Mouse (Mus musculus) hindbrain, embryonic 16.5 days (tissue): ENCODE data around the gene Hook2. TPM values are rescaled to one million over a fixed set of nuclear protein-coding genes. Genes with fewer than 3 reads are reported as not detected.

Experiments used
- ATAC-seq: fragments of 200-750 bp; cut with Nextera tagmentation; 2 replicates; pipeline ENCODE4 v1.8.0; 2017; ENCODE audit warnings: moderate TSS enrichment, moderate library complexity
- H3K27ac ChIP-seq: fragments of 300-500 bp; sonication (generic); 2 replicates; pipeline ENCODE4 v1.5.1; 2014; ENCODE audit warnings: low read depth, mild to moderate bottlenecking, control low read depth, low read length, moderate library complexity
- H3K27me3 ChIP-seq: fragments of 300-500 bp; sonication (generic); replicated peaks from 2 replicates; pipeline ENCODE4 v1.6.1; 2014; ENCODE audit warnings: low read length; ENCODE audit not compliant: control insufficient read depth, insufficient read depth
- H3K36me3 ChIP-seq: fragments of 300-500 bp; sonication (generic); 2 replicates; pipeline ENCODE4 v1.6.1; 2014; ENCODE audit warnings: mild to moderate bottlenecking, low read length, moderate library complexity, mixed read lengths; ENCODE audit not compliant: control insufficient read depth, insufficient read depth
- H3K4me1 ChIP-seq: fragments of 300-500 bp; sonication (generic); 2 replicates; pipeline ENCODE4 v1.6.1; 2014; ENCODE audit warnings: low read depth, low read length; ENCODE audit not compliant: control insufficient read depth, insufficient read depth
- H3K4me2 ChIP-seq: fragments of 300-500 bp; sonication (generic); 2 replicates; pipeline ENCODE4 v1.6.1; 2014; ENCODE audit warnings: mild to moderate bottlenecking, low read length, control low read depth, moderate library complexity
- H3K4me3 ChIP-seq: fragments of 300-500 bp; sonication (generic); 2 replicates; pipeline ENCODE4 v1.5.1; 2014; ENCODE audit warnings: mild to moderate bottlenecking, low read length, control low read depth, moderate library complexity
- H3K9ac ChIP-seq: fragments of 300-500 bp; sonication (generic); 2 replicates; pipeline ENCODE4 v1.6.1; 2014; ENCODE audit warnings: low read depth, mild to moderate bottlenecking, control low read depth, low read length, moderate library complexity
- H3K9me3 ChIP-seq: fragments of 300-500 bp; sonication (generic); 2 replicates; pipeline ENCODE4 v1.6.1; 2014; ENCODE audit warnings: mild to moderate bottlenecking, low read length, moderate library complexity; ENCODE audit not compliant: control insufficient read depth
- WGBS: fragments of 180-500 bp; shearing (Covaris S2); extraction: QIAGEN DNeasy Blood & Tissue Kit; methylation state at CpG from one replicate; pipeline ENCODE4 v1.1.7; 2014; 5-methylcytosine and 5-hydroxymethylcytosine counted together
- polyA plus RNA-seq: library from polyadenylated mRNA; unstranded; fragments of >200 nt; fragmentation: Nextera tagmentation; extraction: Ambion mirVana; gene quantifications from 2 replicates; pipeline ENCODE4 v1.2.1, GENCODE M21; 2015

Hook2 gene
- polyA plus RNA-seq, 1 experiment from 2014 or later, result 39.6 TPM

- Histone ChIP-seq H3K4me2 (peak within 1 kb of the TSS; percentile 95), H3K27ac (peak within 1 kb of the TSS; percentile 92), H3K9ac (peak within 1 kb of the TSS; percentile 92), H3K27me3 (no peaks in the 10 kb centered on the region), H3K36me3 (peaks cover 16% of the 10 kb centered on the region; the same call in 1 of the 2 replicates), H3K9me3 (no peaks in the 10 kb centered on the region), H3K4me1 (peaks cover 34% of the 10 kb centered on the region), H3K4me3 (peak within 1 kb of the TSS; percentile 79)
- peak; percentile 78 for ATAC-seq
- under 1% methylated on average over 52 of the region's 56 CpGs for WGBS
Observed at GRCm38 (mm10) chr8:84969241-84970134, 20.9 kb upstream of the Hook2 start, which contains the start of the genes Gm49661, Prdx2 and Rnaseh2a. Gene Gm49661, minus strand, starts transcription at chr8:84969433. Gene Prdx2, plus strand, starts transcription at chr8:84969587. Gene Rnaseh2a, minus strand, starts transcription at chr8:84969767.

- Histone ChIP-seq H3K4me3 (peak overlapping the region; percentile 79), H3K36me3 (peaks cover 16% of the 10 kb centered on the region; the same call in 1 of the 2 replicates), H3K4me1 (peaks cover 29% of the 10 kb centered on the region), H3K27me3 (no peaks in the 10 kb centered on the region), H3K9me3 (no peaks in the 10 kb centered on the region), H3K9ac (peak overlapping the region; percentile 92), H3K4me2 (peak overlapping the region; percentile 95), H3K27ac (peak overlapping the region; percentile 92)
- 6% methylated on average over 21 of the region's 21 CpGs for WGBS
- ATAC-seq, result no peak
Observed at GRCm38 (mm10) chr8:84970135-84970790, 20.1 kb upstream of the Hook2 start.

DNA sequence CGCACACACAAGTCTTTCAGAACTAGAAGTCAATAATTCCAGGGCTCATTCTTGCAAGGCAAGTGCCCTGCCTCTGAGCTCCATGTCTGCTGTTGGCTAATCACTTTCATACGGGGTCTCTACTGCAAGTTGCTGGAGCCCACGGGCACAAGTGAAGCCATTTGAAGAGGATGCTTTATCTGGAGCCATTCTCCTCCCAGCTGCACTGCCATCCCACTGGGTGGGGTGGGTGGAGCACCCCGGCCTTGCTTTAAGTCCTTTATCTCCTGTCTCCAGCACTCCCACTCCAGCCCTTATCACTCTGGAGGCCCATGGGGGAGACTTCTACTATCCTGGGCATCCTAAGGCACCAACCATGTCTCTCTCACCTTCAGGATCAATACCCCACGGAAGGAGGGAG is 19.5 kb upstream of the Hook2 start:
- Histone ChIP-seq H3K27ac (no peak overlapping the region), H3K4me1 (peaks cover 33% of the 10 kb centered on the region), H3K27me3 (no peaks in the 10 kb centered on the region), H3K36me3 (peaks cover 16% of the 10 kb centered on the region; the same call in 1 of the 2 replicates), H3K9ac (peak overlapping the region; percentile 92), H3K4me2 (peak overlapping the region; percentile 95), H3K9me3 (no peaks in the 10 kb centered on the region), H3K4me3 (peak overlapping the region; percentile 79)
- WGBS, result 50% methylated on average over 5 of the region's 5 CpGs
- ATAC-seq, result no peak

- Histone ChIP-seq H3K4me3 (no peak overlapping the region), H3K4me1 (peaks cover 46% of the 10 kb centered on the region), H3K36me3 (peaks cover 16% of the 10 kb centered on the region; the same call in 1 of the 2 replicates), H3K9ac (no peak overlapping the region), H3K27ac (no peak overlapping the region), H3K27me3 (peaks cover 5% of the 10 kb centered on the region; the same call in 1 of the 2 replicates), H3K9me3 (no peaks in the 10 kb centered on the region), H3K4me2 (no peak overlapping the region)
- 81% methylated on average over 1 of the region's 1 CpGs for WGBS
- no peak for ATAC-seq
Observed at GRCm38 (mm10) chr8:84973079-84973478, 17.3 kb upstream of the Hook2 start.

DNA sequence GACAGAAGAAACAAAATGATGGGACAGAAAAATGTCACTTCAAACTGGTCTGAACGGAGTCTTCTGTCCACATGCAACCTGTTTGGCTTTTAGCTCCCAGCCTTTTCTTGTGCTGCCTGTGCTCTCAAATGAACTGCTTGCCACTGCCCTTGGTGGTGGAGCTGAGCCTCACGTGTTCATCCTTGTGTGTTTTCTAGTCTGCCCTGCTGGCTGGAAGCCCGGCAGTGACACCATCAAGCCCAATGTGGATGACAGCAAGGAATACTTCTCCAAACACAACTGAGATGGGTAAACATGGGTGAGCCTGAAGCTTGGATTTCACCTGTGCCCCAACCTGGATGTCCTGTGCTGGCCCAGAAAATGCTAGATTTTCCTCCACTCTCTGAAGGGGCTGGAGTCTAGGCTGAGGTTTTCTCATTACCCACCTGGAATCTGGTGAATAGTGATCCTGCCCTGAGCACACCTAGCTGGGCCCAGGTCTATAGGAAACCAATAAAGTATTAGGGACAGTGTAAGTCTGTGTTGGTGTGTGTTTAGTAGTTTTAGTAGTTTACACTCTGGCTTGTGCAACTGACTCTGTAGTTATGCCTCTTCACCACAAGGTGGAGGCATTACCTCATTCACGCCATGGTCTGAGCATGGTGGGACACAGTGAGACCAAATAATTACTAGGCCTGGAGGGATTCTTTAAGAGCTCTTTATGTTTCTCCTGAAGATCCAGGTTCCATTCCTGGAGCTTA is 16.4 kb upstream of the Hook2 start:
- Histone ChIP-seq H3K4me3 (no peak overlapping the region), H3K27me3 (peaks cover 5% of the 10 kb centered on the region; the same call in 1 of the 2 replicates), H3K27ac (no peak overlapping the region), H3K9me3 (no peaks in the 10 kb centered on the region), H3K4me2 (no peak overlapping the region), H3K4me1 (peaks cover 44% of the 10 kb centered on the region), H3K36me3 (peaks cover 16% of the 10 kb centered on the region; the same call in 1 of the 2 replicates), H3K9ac (no peak overlapping the region)
- ATAC-seq, result no peak
- 65% methylated on average over 4 of the region's 4 CpGs for WGBS

- H3K36me3 ChIP-seq, result peaks cover 16% of the 10 kb centered on the region; the same call in 1 of the 2 replicates
- WGBS, result 84% methylated on average over 8 of the region's 8 CpGs
- H3K9me3 ChIP-seq, result no peaks in the 10 kb centered on the region
- peaks cover 50% of the 10 kb centered on the region for H3K4me1 ChIP-seq
- no peak overlapping the region for H3K27ac ChIP-seq
- H3K4me2 ChIP-seq, result no peak overlapping the region
- ATAC-seq, result no peak
- no peak overlapping the region for H3K9ac ChIP-seq
- peaks cover 5% of the 10 kb centered on the region; the same call in 1 of the 2 replicates for H3K27me3 ChIP-seq
- H3K4me3 ChIP-seq, result no peak overlapping the region
Observed at GRCm38 (mm10) chr8:84974543-84975142, 15.8 kb upstream of the Hook2 start.

DNA sequence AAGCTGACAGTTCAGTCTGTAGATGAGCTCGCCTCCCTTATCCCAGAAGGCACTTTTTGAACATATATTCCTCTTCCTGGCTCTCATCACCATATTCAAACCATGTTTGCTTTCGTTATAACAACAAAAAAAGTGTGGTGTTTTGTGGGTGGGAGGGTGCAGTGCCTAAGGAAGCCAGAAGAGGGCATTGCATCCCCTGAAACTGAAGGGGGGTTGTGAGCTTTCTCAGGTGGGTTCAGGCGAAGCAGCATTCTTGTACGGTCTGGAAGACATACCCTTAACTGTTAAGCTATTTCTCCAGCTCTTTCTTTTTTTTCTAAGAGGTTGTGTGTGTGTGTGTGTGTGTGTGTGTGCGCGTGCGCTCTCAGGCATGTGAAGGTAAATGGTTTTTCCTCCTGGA is 15.0 kb upstream of the Hook2 start:
- Histone ChIP-seq H3K36me3 (peaks cover 16% of the 10 kb centered on the region; the same call in 1 of the 2 replicates), H3K27ac (no peak overlapping the region), H3K27me3 (peaks cover 5% of the 10 kb centered on the region; the same call in 1 of the 2 replicates), H3K9ac (no peak overlapping the region), H3K4me2 (peak overlapping the region; percentile 99; the same call in 1 of the 2 replicates), H3K4me1 (peaks cover 57% of the 10 kb centered on the region), H3K9me3 (no peaks in the 10 kb centered on the region), H3K4me3 (no peak overlapping the region)
- no peak for ATAC-seq
- 31% methylated on average over 7 of the region's 7 CpGs for WGBS

DNA sequence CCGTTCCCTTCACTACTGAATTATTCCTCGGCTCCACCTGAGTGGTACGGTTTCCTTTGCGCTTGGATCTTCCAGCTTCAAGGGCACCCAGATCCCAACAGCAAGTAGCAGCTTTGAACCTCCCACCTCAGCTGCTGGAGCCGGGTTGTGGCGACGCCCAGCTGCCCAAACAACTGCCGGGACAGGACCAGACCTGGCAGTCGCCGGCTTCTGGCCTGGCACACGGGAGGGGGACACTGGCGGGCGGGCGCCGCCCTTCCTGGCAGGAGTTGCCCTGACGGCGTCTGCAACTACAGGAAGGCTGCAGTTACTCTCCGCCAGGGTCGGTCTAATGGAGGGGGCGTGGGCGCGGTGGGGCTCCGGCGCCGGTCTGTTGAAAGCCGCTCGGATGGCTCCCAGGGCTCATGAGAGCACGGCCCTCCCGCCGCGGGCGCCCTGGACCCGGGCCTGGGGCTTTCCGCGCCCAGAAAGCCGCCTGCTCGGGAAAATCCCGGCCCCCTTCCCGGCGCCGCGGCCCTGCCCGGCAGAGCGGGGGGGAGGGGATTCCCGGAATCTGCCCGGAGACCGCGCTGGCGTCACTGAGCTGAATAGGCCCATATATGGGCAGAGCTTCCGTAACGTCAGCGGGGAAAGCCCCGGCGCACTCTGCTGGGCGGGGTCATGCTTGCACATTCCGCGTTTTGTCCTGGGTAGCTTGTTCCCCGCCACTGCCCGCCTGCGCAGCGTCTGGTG is 14.2 kb upstream of the Hook2 start:
- ATAC-seq, result peak; percentile 82
- Histone ChIP-seq H3K9ac (peak overlapping the region; percentile 61), H3K4me1 (peaks cover 56% of the 10 kb centered on the region), H3K4me3 (peak overlapping the region; percentile 56), H3K36me3 (peaks cover 16% of the 10 kb centered on the region; the same call in 1 of the 2 replicates), H3K9me3 (no peaks in the 10 kb centered on the region), H3K4me2 (peak overlapping the region; percentile 99), H3K27ac (peak overlapping the region; percentile 64), H3K27me3 (peaks cover 5% of the 10 kb centered on the region; the same call in 1 of the 2 replicates)
- WGBS, result under 1% methylated on average over 61 of the region's 61 CpGs
